Mouse (Mus musculus) E14TG2a.4 (cell line): Measurements from ENCODE around the gene Zcwpw1.
"Not testable (repeated sequence)": the region's sequence is repeated elsewhere in the genome, so short reads cannot be mapped to it uniquely, and the experiment has no call there.

ENCODE experiments used
- CTCF ChIP-seq: conservative IDR thresholded peaks from 2 replicates; pipeline ENCODE4 v1.5.1; 2014; ENCODE audit warnings: low read length
- NANOG ChIP-seq: IDR thresholded peaks from 2 replicates; pipeline ENCODE4 v1.6.1; 2014; ENCODE audit warnings: borderline replicate concordance, low read length, mixed read lengths
- POU5F1 ChIP-seq: IDR thresholded peaks from 2 replicates; pipeline ENCODE4 v1.6.1; 2014; ENCODE audit warnings: low read length, borderline replicate concordance

- TF ChIP-seq CTCF, NANOG, POU5F1: not testable (repeated sequence)
Observed at GRCm38 (mm10) chr5:137871644-137872380, 84.2 kb downstream of the Zcwpw1 start, which contains the start of gene Pilrb2.
